Mouse (Mus musculus) ES-E14 (cell line): ENCODE data around the gene St6galnac3. TPM values are rescaled to one million over a fixed set of nuclear protein-coding genes. Genes with fewer than 3 reads are reported as not detected.

ENCODE experiments used
- DNase-seq: peaks from one replicate; pipeline ENCODE4 v3.0.0-alpha.2; 2013; ENCODE audit warnings: low read depth, low spot score
- H3K27ac ChIP-seq: 2 replicates; pipeline ENCODE4 v1.5.1; 2012; ENCODE audit warnings: low read depth, mild to moderate bottlenecking, low read length, moderate library complexity, mixed read lengths; ENCODE audit not compliant: poor library complexity, insufficient read depth, severe bottlenecking
- H3K36me3 ChIP-seq: 2 replicates; pipeline ENCODE4 v1.6.1; 2012; ENCODE audit warnings: mild to moderate bottlenecking, low read length, moderate library complexity, mixed read lengths; ENCODE audit not compliant: control insufficient read depth, poor library complexity, insufficient read depth, severe bottlenecking
- H3K4me1 ChIP-seq, 2 experiments: fragments of 150-350 bp in 1 of 2; sonication (generic) in 1 of 2; 2 replicates each; pipeline ENCODE4 v1.6.1; 2012; ENCODE audit warnings: low read length in 2 of 2, mild to moderate bottlenecking in 1 of 2, mixed read lengths in 1 of 2; ENCODE audit not compliant: control insufficient read depth in 2 of 2, insufficient read depth in 2 of 2, poor library complexity in 1 of 2
- H3K4me3 ChIP-seq, 2 experiments: fragments of 150-350 bp in 1 of 2; sonication (generic) in 1 of 2; 2 replicates each; pipeline ENCODE4 v1.5.1; 2012; ENCODE audit warnings: low read length in 2 of 2, low read depth in 1 of 2, mild to moderate bottlenecking in 1 of 2, mixed read lengths in 1 of 2; ENCODE audit not compliant: insufficient read depth in 1 of 2, poor library complexity in 1 of 2, severe bottlenecking in 1 of 2
- H3K9ac ChIP-seq: 2 replicates; pipeline ENCODE4 v1.6.1; 2012; ENCODE audit warnings: low read depth, mild to moderate bottlenecking, low read length, mixed read lengths; ENCODE audit not compliant: poor library complexity, insufficient read depth, severe bottlenecking
- H3K9me3 ChIP-seq: fragments of 150-350 bp; sonication (generic); 2 replicates; pipeline ENCODE4 v1.6.1; 2012; ENCODE audit warnings: low read depth, mild to moderate bottlenecking, low read length; ENCODE audit not compliant: control insufficient read depth, insufficient read depth
- CHD2 ChIP-seq: IDR thresholded peaks from 2 replicates; pipeline ENCODE4 v1.6.1; 2014; ENCODE audit warnings: mild to moderate bottlenecking, low read depth, low read length, inconsistent platforms
- HCFC1 ChIP-seq: IDR thresholded peaks from 2 replicates; pipeline ENCODE4 v1.6.1; 2012; ENCODE audit warnings: low read length, inconsistent platforms, borderline replicate concordance; ENCODE audit not compliant: insufficient read depth
- MAFK ChIP-seq: IDR thresholded peaks from 2 replicates; pipeline ENCODE4 v1.6.1; 2014; ENCODE audit warnings: mild to moderate bottlenecking, low read depth, low read length, inconsistent platforms; ENCODE audit not compliant: insufficient read depth
- ZC3H11A ChIP-seq: IDR thresholded peaks from 2 replicates; pipeline ENCODE4 v1.6.1; 2012; ENCODE audit warnings: low read depth, mild to moderate bottlenecking, inconsistent platforms, low read length, borderline replicate concordance
- ZNF384 ChIP-seq: IDR thresholded peaks from 2 replicates; pipeline ENCODE4 v1.6.1; 2012; ENCODE audit warnings: low read depth, low read length, inconsistent platforms
- in situ Hi-C, 2 experiments: fragments of 600-800 bp; cut with MboI; formaldehyde crosslinking; loops; one replicate each; pipeline ENCODE4 v1.15.1; 2025; ENCODE audit warnings: low sequenced_read_pairs in 2 of 2, inconsistent platforms in 1 of 2; ENCODE audit not compliant: unreplicated experiment in 2 of 2
- total RNA-seq: library from RNA; depleted of rRNA; stranded (reverse); fragments of 300-350 nt; gene quantifications from 2 replicates; pipeline ENCODE4 v1.2.3, GENCODE M21; 2012

The St6galnac3 gene
- total RNA-seq, 1 experiment, result 3.8 TPM

DNA sequence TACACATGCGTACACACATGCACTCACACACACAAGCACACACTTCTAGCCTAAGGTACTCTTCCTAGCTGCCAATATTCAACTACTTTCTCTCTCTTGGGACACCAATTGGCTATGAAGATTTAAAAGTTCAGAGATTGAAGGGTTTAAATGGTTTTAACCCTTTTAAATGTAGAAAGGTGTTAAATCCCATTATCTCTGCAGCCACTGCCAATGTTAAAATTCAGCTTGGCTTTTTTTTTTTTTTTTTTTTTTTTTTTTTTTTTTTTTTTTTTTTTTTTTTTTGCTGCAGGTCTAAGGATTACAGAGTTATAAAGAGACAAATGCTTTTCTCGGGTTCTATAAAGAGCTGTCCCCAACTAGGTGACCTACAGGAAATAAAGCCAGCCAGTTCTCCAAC, 216.4 kb downstream of the St6galnac3 start:
- TF ChIP-seq MAFK (no peak), ZC3H11A (no peak), CHD2 (no peak), HCFC1 (no peak), ZNF384 (peak; percentile 83)
- in situ Hi-C loops, result no loop called here
- Histone ChIP-seq H3K9me3 (no peaks in the 10 kb centered on the region), H3K4me1 (no peaks in the 10 kb centered on the region), H3K9ac (no peak overlapping the region), H3K36me3 (no peaks in the 10 kb centered on the region), H3K27ac (no peak overlapping the region), H3K4me3 (no peak overlapping the region)
- DNase-seq, result no peak

GRCm38 (mm10) chr3:153507599-153507998, 217.4 kb downstream of the St6galnac3 start:
- H3K9me3 ChIP-seq, result no peaks in the 10 kb centered on the region
- no peaks in the 10 kb centered on the region for H3K4me1 ChIP-seq
- no peak overlapping the region for H3K9ac ChIP-seq
- no peak overlapping the region for H3K4me3 ChIP-seq
- DNase-seq, result no peak
- in situ Hi-C loops, result no loop called here
- no peak for TF ChIP-seq ZNF384
- no peak for TF ChIP-seq CHD2
- H3K36me3 ChIP-seq, result no peaks in the 10 kb centered on the region
- H3K27ac ChIP-seq, result no peak overlapping the region

DNA sequence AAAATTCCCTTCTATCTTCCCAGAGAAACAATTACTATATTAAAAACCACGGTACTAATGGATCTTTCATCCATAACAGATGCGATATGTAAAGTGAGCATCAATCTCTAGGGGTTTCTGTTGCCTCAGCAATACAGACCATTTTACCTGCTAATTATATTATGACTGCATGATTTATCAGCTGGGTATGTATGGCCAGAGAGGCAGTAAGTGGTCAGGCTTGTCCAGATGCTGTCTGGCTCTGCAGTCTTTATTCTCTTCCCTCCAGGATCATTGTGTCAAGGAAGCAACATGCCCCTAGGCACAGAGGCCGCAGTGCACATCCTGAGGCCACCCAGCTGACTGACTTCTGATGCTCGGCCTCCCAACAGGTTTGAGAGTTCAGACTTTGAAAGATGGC, 222.5 kb downstream of the St6galnac3 start:
- H3K9me3 ChIP-seq, result no peaks in the 10 kb centered on the region
- TF ChIP-seq ZC3H11A (no peak), MAFK (no peak), CHD2 (no peak), ZNF384 (no peak), HCFC1 (no peak)
- no peak overlapping the region for H3K27ac ChIP-seq
- H3K4me3 ChIP-seq, result no peak overlapping the region
- no peak for DNase-seq
- in situ Hi-C loops, result no loop called here
- no peaks in the 10 kb centered on the region for H3K36me3 ChIP-seq
- H3K4me1 ChIP-seq, result no peaks in the 10 kb centered on the region
- no peak overlapping the region for H3K9ac ChIP-seq

- Histone ChIP-seq H3K9ac (no peak overlapping the region), H3K9me3 (no peaks in the 10 kb centered on the region), H3K4me1 (no peaks in the 10 kb centered on the region), H3K4me3 (no peak overlapping the region), H3K36me3 (no peaks in the 10 kb centered on the region), H3K27ac (no peak overlapping the region)
- TF ChIP-seq ZNF384 (no peak), CHD2 (no peak), MAFK (no peak), ZC3H11A (peak; percentile 52; the same call in 1 of the 2 replicates), HCFC1 (no peak)
- peak; percentile 75 for DNase-seq
- in situ Hi-C loops, result no loop called here
Measured at GRCm38 (mm10) chr3:153501333-153501877, 223.6 kb downstream of the St6galnac3 start.

DNA sequence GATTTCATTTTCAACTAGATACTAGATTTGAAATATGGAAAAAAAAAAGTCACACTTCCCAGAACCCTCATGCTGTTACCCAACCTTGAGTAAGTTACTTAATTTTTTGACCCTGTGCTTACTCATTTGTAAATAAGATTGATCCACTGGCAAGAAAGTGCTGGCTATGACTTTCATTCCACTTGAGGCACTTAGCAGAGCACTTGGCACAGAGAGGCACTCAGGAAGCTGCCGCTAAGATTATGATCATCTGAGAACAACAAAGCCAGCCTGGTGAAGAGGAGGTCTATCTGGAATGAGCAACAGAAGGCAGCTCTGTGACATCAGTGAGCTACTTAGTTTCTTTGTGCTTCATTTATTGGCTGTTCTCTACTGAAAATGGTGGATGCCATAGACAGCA, 232.0 kb downstream of the St6galnac3 start:
- Histone ChIP-seq H3K9ac (no peak overlapping the region), H3K36me3 (no peaks in the 10 kb centered on the region), H3K4me1 (no peaks in the 10 kb centered on the region), H3K4me3 (no peak overlapping the region), H3K9me3 (no peaks in the 10 kb centered on the region), H3K27ac (no peak overlapping the region)
- TF ChIP-seq ZNF384 (no peak), CHD2 (no peak), HCFC1 (no peak), MAFK (no peak), ZC3H11A (no peak)
- DNase-seq, result no peak
- in situ Hi-C loops, result no loop called here
